Mouse (Mus musculus) lung, postnatal 14 days (tissue): ENCODE measurements at regions not wholly inside any gene's neighbourhood (a gene's known extent, or its start where the extent isn't known, plus 50 kb on each side); places are given as distances from the start of the nearest gene placed in this dataset.

Source experiments
- DNase-seq: peaks from one replicate; pipeline ENCODE4 v3.0.0; 2021

DNA sequence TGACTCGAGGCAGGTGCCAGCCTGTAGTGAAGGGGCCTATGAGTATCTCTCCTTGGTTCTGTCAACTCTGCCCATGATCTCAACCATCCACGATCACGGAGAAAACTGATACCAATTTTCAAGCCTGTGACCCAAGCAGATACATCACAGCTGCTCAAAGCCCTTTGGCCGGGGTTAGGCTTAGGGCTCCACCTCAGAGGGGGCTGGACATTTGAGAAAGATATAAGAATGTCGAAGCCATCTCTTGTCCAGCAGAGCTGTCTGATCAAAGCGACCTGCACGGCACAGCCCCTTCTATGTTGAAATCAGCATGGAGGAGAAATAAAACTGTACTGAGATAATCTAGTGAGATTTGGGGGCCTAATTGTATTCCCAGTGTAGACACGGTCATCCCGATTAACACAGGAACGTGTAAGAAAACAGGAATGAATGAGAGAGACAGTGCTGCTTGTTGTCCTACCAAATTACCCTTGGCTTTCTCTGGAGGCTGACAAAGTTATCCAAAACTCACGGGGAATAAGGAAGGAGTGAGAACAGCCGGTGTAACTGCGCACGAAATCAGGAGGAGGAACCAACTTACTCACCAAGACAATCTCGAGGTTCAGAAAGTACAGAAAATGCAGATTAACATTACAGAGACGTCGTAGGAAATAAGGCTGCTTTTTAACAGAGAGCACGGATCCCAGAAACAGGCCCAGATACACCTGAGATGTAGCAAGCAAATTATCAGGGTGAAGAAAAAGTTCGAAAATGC, 212.7 kb upstream of the Amigo2 start:
- DNase-seq, result no peak

GRCm38 (mm10) chr15:97458748-97459221, 211.7 kb upstream of the Amigo2 start:
- no peak for DNase-seq

GRCm38 (mm10) chr15:97458139-97458747, 211.2 kb upstream of the Amigo2 start:
- DNase-seq, result no peak

- DNase-seq, result no peak
Observed at GRCm38 (mm10) chr15:97457468-97457867, 210.4 kb upstream of the Amigo2 start.

DNA sequence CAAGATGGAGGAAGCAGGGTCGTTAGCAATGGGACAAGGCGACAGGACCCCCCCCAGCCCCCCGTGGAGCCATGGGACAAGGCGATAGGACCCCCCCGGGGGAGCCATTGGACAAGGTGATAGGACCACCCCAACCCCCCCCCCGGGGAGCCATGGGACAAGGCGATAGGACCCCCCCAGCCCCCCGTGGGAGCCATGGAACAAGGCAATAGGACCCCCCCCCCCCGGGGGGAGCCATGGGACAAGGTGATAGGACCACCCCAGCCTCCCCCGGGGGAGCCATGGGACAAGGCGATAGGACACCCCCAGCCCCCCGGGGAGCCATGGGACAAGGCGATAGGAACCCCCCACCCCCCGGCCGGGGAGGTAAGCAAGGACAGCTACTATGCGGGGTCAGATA, 209.9 kb upstream of the Amigo2 start:
- no peak for DNase-seq

DNA sequence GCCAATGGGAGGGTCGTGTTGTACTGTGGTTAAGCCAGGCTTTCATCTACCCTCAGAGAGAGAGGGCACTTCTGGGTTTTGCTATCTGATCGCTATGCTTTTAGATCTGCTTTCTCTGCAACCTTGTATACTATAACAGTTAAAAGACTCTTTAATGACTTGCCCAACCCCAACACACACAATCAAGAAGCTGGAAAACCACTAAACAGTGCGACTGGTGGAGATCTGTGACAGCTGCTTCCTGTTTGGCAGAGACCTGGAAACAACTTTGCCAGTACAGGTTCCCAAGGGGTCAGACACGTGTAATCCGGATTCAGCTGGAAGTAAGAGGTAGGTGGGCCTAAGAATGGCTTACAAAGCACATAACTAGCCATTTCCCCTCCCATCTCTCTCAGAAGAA, 208.6 kb upstream of the Amigo2 start:
- no peak for DNase-seq

DNA sequence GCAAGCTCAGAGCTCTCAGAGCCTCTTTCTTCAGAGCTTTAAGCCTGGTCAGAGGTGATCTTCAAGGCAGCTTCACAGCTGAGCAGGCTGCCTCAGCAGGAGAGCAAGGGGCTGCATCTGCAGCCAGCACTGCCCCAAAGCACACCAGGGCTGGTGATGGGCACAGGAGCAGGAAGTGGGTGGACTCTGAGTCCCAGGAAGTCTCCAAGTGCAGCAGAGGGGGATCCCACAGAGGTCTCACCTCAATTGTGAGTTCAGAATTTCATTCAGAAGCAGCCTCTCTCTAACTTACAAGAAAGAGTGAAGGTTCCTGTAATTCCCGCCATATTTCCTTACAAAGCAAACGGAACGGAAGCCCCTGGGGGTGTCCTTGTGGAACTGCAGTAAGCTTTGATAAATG, 202.6 kb upstream of the Amigo2 start:
- DNase-seq, result no peak

DNA sequence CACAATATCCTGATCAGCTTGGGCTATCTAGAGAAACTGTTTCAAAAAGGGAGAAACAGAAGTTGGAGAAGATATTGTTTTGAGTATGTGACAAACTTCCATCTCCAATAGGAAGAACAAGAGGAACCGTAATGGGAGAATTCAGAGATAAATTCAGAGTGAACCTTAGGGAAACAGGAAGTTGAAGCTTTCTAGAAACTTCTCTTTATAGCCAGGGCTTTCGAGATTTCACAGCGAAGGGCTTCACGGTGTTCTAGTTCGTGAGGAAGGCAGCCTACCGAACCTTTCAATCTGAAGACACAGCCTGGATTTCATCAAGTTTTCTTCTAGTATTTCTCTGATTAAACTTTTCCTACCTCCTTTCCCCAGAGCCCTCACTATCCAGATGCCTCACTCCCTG, 201.9 kb upstream of the Amigo2 start:
- DNase-seq, result no peak

DNA sequence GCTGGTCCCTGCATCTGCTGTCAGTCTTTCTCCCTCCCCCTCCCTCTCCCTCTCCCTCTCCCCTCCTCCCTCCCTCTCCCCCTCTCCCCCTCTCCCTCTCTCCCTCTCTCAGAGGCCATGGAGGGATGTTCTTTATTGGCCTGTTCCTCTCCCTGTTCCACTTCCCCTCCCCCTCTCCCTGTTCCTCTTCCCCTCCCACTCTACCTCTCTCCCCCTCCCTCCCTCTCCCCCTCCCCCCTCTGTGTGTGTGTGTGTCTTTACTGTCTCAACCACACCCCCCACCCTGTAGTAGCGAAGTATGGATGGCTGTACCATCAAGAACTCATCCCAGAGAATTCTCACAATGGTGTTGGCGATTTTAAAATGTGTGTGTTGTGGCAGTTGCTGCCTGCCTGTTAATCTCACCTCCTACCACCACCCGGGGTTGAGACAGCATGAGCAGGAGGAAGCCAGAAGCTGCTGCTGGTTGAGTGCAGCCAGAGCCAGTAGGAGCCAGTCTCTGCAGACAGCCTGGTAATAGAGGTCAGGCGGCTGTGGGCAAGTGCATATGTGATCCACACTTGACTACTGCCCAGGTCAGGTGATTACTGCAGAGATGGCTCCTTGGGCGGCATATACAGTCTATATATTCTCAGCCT, 201.3 kb upstream of the Amigo2 start:
- no peak for DNase-seq

DNA sequence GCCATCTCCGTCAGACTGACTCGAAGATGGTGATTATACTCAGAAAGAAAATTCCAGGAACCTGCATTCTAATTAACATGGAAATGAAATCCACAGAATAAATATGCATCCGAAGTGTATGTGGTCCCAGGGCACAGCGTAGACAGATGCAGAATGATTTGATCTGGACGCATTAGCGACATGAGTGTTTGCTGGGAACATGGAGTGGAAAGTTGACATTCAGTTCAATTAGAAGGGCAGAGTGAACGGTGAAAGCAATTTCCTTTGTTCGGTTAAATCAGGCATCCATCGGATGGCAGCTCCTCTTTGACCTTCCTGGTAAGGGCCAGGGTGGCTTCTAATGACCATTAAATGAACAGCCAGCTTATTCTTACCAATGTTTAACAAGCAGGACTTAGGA, 199.1 kb upstream of the Amigo2 start:
- no peak for DNase-seq

GRCm38 (mm10) chr15:97438235-97438760, 191.2 kb upstream of the Amigo2 start:
- DNase-seq, result no peak
